Mouse (Mus musculus): Measurements from ENCODE around the gene Intu. TPM values are rescaled to one million over a fixed set of nuclear protein-coding genes. Genes with fewer than 3 reads are reported as not detected.

Gene Intu
- polyA plus RNA-seq, 1 experiment from 2014 or later, result 3.6 TPM

- H3K27ac ChIP-seq (ENCODE audit: low read depth, low read length), result no peak overlapping the region
- H3K36me3 ChIP-seq (ENCODE audit: control insufficient read depth, insufficient read depth, low read length), result no peaks in the 10 kb centered on the region
- no peak overlapping the region for H3K9ac ChIP-seq (ENCODE audit: low read depth, low read length)
- H3K4me1 ChIP-seq (replicated peaks; ENCODE audit: control insufficient read depth, insufficient read depth, low read length), result peaks cover 18% of the 10 kb centered on the region
- ATAC-seq (replicated peaks; ENCODE audit: low FRiP score), result no peak
- no peak for DNase-seq (ENCODE audit: low spot score)
- 22% methylated on average over 11 of the region's 11 CpGs for WGBS
- H3K27me3 ChIP-seq (replicated peaks; ENCODE audit: control insufficient read depth, insufficient read depth, low read length), result peaks cover 27% of the 10 kb centered on the region
- peak overlapping the region; percentile 58; the same call in 1 of the 2 replicates for H3K4me3 ChIP-seq (ENCODE audit: low read depth, low read length)
- 0 out of 2 replicates have a peak, but pooled peaks cover 2% of the 10 kb centered on the region for H3K9me3 ChIP-seq (ENCODE audit: control insufficient read depth, low read length)
- H3K4me2 ChIP-seq, result peak overlapping the region; percentile 98
These were observed 1.2 kb downstream of the Intu start for GRCm38 (mm10) chr3:40532256-40532655.

DNA sequence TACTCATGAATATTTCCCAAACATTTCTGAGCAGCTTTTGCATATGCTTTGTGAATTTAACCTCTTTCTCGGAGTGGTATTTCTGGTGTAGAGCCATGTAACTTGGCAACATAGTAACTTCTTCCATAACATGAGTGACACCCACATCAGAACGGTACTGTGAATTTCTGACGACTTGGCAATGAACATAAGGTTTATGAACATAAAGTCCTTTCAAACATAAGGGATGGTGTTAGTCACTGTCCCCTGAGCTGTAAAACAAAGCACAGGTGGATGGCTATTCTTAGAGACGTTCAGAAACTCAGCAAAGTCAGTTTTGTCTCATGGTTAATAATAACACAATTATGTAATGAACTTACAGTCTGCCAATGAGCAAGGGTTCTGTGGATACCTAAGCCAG lies 3.1 kb downstream of the Intu start:
- no peak overlapping the region for H3K9ac ChIP-seq (ENCODE audit: low read depth, low read length)
- DNase-seq (ENCODE audit: low spot score), result no peak

DNA sequence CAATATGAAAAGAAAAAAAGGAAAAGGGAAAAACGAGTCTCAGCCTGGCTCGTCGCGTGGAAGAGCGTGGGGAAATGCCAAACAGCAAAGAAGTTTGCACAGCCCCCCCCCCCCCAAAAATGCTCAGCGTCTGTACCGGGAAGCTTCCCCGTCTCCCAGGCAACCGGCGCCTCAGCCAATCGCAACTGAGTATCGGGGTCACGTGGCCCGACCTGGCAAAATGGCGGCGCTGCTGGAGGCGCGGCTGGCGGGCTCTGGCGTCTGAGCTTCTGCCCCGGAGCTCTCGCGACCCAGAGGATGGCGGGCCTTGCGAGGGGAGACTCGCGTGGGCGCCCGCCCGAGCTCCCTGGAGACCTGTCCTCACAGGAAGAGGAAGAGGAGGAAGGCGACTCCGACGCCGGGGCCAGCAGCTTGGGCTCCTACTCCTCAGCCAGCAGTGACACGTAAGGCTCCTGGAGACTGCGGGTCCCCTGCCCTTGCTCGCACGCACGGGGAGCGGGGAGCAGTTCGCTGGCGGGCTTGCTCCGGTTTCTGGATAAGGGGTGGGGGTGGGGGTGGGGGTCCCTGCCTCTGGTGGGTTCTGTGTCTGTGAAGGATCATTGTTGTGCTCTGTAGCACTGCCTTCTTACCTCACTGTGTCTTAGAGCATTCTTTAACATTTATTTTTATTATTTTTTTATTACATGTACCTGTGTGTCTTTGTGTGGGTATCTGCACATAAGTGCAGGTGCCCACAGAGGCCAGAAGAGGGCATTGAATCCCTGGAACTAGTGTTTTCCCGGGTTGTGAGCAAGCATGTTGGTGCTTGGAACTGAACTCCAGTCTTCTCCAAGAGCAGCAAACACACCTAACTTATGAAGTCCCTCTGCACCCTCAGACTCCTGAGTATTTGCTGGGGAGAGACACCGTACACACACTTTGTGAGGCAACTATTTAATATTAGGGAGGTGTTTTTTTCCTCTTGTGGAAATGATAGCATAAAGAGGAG lies 9.8 kb downstream of the Intu start:
- Histone ChIP-seq H3K36me3 (ENCODE audit: control insufficient read depth, insufficient read depth, low read length) (no peaks in the 10 kb centered on the region), H3K4me2 (peak overlapping the region; percentile 77), H3K4me3 (ENCODE audit: low read depth, low read length) (peak overlapping the region; percentile 82), H3K9ac (ENCODE audit: low read depth, low read length) (peak overlapping the region; percentile 83), H3K27ac (ENCODE audit: low read depth, low read length) (no peak overlapping the region), H3K9me3 (ENCODE audit: control insufficient read depth, low read length) (no peaks in the 10 kb centered on the region), H3K27me3 (replicated peaks; ENCODE audit: control insufficient read depth, insufficient read depth, low read length) (no peaks in the 10 kb centered on the region), H3K4me1 (replicated peaks; ENCODE audit: control insufficient read depth, insufficient read depth, low read length) (no peaks in the 10 kb centered on the region)
- DNase-seq (ENCODE audit: low spot score) (peak; percentile 91), ATAC-seq (replicated peaks; ENCODE audit: low FRiP score) (peak; percentile 92)
- 3% methylated on average over 45 of the region's 45 CpGs for WGBS

More for the DNA sequence above, 3.1 kb downstream of the Intu start:
- H3K36me3 ChIP-seq (ENCODE audit: control insufficient read depth, insufficient read depth, low read length), result no peaks in the 10 kb centered on the region
- ATAC-seq (replicated peaks; ENCODE audit: low FRiP score), result no peak
- no peak overlapping the region for H3K4me2 ChIP-seq
- H3K27ac ChIP-seq (ENCODE audit: low read depth, low read length), result no peak overlapping the region
- H3K9me3 ChIP-seq (ENCODE audit: control insufficient read depth, low read length), result 0 out of 2 replicates have a peak, but pooled peaks cover 2% of the 10 kb centered on the region
- H3K4me1 ChIP-seq (replicated peaks; ENCODE audit: control insufficient read depth, insufficient read depth, low read length), result peaks cover 8% of the 10 kb centered on the region
- WGBS, result 74% methylated on average over 4 of the region's 4 CpGs
- peaks cover 27% of the 10 kb centered on the region for H3K27me3 ChIP-seq (replicated peaks; ENCODE audit: control insufficient read depth, insufficient read depth, low read length)
- no peak overlapping the region for H3K4me3 ChIP-seq (ENCODE audit: low read depth, low read length)

GRCm38 (mm10) chr3:40546621-40547020 lies 15.5 kb downstream of the Intu start:
- H3K9me3 ChIP-seq (ENCODE audit: control insufficient read depth, low read length), result no peaks in the 10 kb centered on the region
- H3K36me3 ChIP-seq (ENCODE audit: control insufficient read depth, insufficient read depth, low read length), result no peaks in the 10 kb centered on the region
- WGBS, result 75% methylated on average over 4 of the region's 4 CpGs
- H3K9ac ChIP-seq (ENCODE audit: low read depth, low read length), result no peak overlapping the region
- no peaks in the 10 kb centered on the region for H3K27me3 ChIP-seq (replicated peaks; ENCODE audit: control insufficient read depth, insufficient read depth, low read length)
- H3K4me2 ChIP-seq, result no peak overlapping the region
- no peak overlapping the region for H3K4me3 ChIP-seq (ENCODE audit: low read depth, low read length)
- no peaks in the 10 kb centered on the region for H3K4me1 ChIP-seq (replicated peaks; ENCODE audit: control insufficient read depth, insufficient read depth, low read length)
- ATAC-seq (replicated peaks; ENCODE audit: low FRiP score) (no peak), DNase-seq (ENCODE audit: low spot score) (no peak)
- H3K27ac ChIP-seq (ENCODE audit: low read depth, low read length), result no peak overlapping the region

- DNase-seq (ENCODE audit: low spot score) (no peak), ATAC-seq (replicated peaks; ENCODE audit: low FRiP score) (peak; percentile 47; the same call in 1 of the 2 replicates)
- Histone ChIP-seq H3K36me3 (ENCODE audit: control insufficient read depth, insufficient read depth, low read length) (no peaks in the 10 kb centered on the region), H3K9me3 (ENCODE audit: control insufficient read depth, low read length) (no peaks in the 10 kb centered on the region), H3K9ac (ENCODE audit: low read depth, low read length) (no peak overlapping the region), H3K4me2 (no peak overlapping the region), H3K4me1 (replicated peaks; ENCODE audit: control insufficient read depth, insufficient read depth, low read length) (0 out of 2 replicates have a peak, but pooled peaks cover 2% of the 10 kb centered on the region), H3K27ac (ENCODE audit: low read depth, low read length) (no peak overlapping the region), H3K4me3 (ENCODE audit: low read depth, low read length) (no peak overlapping the region), H3K27me3 (replicated peaks; ENCODE audit: control insufficient read depth, insufficient read depth, low read length) (no peaks in the 10 kb centered on the region)
- 33% methylated on average over 10 of the region's 10 CpGs for WGBS
These were observed 121.9 kb downstream of the Intu start for GRCm38 (mm10) chr3:40652941-40653352.

- no peak overlapping the region for H3K9ac ChIP-seq (ENCODE audit: low read depth, low read length)
- ATAC-seq (replicated peaks; ENCODE audit: low FRiP score), result no peak
- no peak overlapping the region for H3K4me2 ChIP-seq
- DNase-seq (ENCODE audit: low spot score), result no peak
- no peak overlapping the region for H3K27ac ChIP-seq (ENCODE audit: low read depth, low read length)
- no peaks in the 10 kb centered on the region for H3K9me3 ChIP-seq (ENCODE audit: control insufficient read depth, low read length)
- no peaks in the 10 kb centered on the region for H3K27me3 ChIP-seq (replicated peaks; ENCODE audit: control insufficient read depth, insufficient read depth, low read length)
- no peak overlapping the region for H3K4me3 ChIP-seq (ENCODE audit: low read depth, low read length)
- WGBS, result 89% methylated on average over 16 of the region's 16 CpGs
- no peaks in the 10 kb centered on the region for H3K36me3 ChIP-seq (ENCODE audit: control insufficient read depth, insufficient read depth, low read length)
- 0 out of 2 replicates have a peak, but pooled peaks cover 2% of the 10 kb centered on the region for H3K4me1 ChIP-seq (replicated peaks; ENCODE audit: control insufficient read depth, insufficient read depth, low read length)
These were observed 122.5 kb downstream of the Intu start for GRCm38 (mm10) chr3:40653582-40653981.

GRCm38 (mm10) chr3:40654028-40654427 lies 122.9 kb downstream of the Intu start:
- 92% methylated on average over 11 of the region's 11 CpGs for WGBS
- Histone ChIP-seq H3K4me3 (ENCODE audit: low read depth, low read length) (no peak overlapping the region), H3K4me1 (replicated peaks; ENCODE audit: control insufficient read depth, insufficient read depth, low read length) (0 out of 2 replicates have a peak, but pooled peaks cover 2% of the 10 kb centered on the region), H3K9me3 (ENCODE audit: control insufficient read depth, low read length) (no peaks in the 10 kb centered on the region), H3K36me3 (ENCODE audit: control insufficient read depth, insufficient read depth, low read length) (no peaks in the 10 kb centered on the region), H3K9ac (ENCODE audit: low read depth, low read length) (no peak overlapping the region), H3K27me3 (replicated peaks; ENCODE audit: control insufficient read depth, insufficient read depth, low read length) (no peaks in the 10 kb centered on the region), H3K4me2 (no peak overlapping the region), H3K27ac (ENCODE audit: low read depth, low read length) (no peak overlapping the region)
- ATAC-seq (replicated peaks; ENCODE audit: low FRiP score) (no peak), DNase-seq (ENCODE audit: low spot score) (no peak)

DNA sequence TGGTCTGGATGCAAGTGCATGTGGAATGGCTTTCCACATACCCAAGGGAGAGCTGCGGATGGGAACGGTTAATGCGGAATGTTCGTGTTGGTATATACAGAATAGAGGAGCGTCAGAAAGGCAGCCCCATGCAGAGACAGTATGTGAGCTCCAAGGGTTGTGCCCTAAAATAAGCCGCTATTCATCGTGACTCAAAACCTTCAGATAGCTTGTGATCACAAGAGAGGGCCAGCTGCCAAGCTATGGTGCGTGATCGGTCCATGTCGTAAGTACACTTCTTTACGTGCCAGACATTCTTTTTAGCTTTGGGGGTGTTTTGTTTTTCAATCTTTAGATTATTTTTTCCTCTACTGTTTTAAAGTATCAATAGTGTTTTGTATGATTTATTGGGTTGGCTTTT lies 124.5 kb downstream of the Intu start:
- no peak overlapping the region for H3K4me2 ChIP-seq
- no peaks in the 10 kb centered on the region for H3K9me3 ChIP-seq (ENCODE audit: control insufficient read depth, low read length)
- no peaks in the 10 kb centered on the region for H3K27me3 ChIP-seq (replicated peaks; ENCODE audit: control insufficient read depth, insufficient read depth, low read length)
- H3K27ac ChIP-seq (ENCODE audit: low read depth, low read length), result no peak overlapping the region
- 95% methylated on average over 11 of the region's 11 CpGs for WGBS
- no peak overlapping the region for H3K9ac ChIP-seq (ENCODE audit: low read depth, low read length)
- no peak overlapping the region for H3K4me3 ChIP-seq (ENCODE audit: low read depth, low read length)
- no peak for ATAC-seq (replicated peaks; ENCODE audit: low FRiP score)
- no peak for DNase-seq (ENCODE audit: low spot score)
- 0 out of 2 replicates have a peak, but pooled peaks cover 2% of the 10 kb centered on the region for H3K4me1 ChIP-seq (replicated peaks; ENCODE audit: control insufficient read depth, insufficient read depth, low read length)
- no peaks in the 10 kb centered on the region for H3K36me3 ChIP-seq (ENCODE audit: control insufficient read depth, insufficient read depth, low read length)

Measured in liver, embryonic 11.5 days (tissue).